Mouse (Mus musculus) neural tube, embryonic 10.5 days (tissue): ENCODE results near the gene Arhgap6.

Source experiments
- DNase-seq: peaks from one replicate; pipeline ENCODE4 v3.0.0-alpha.2; 2017; ENCODE audit warnings: low spot score; ENCODE audit errors: extremely low spot score

The Arhgap6 gene

GRCm38 (mm10) chrX:168794974-168795858 lies at the start of gene Arhgap6:
Gene Arhgap6 (plus strand): TSS chrX:168795099.
- DNase-seq: peak; percentile 44

GRCm38 (mm10) chrX:168747011-168747410 lies 47.9 kb upstream of the Arhgap6 start:
- no peak for DNase-seq

DNA sequence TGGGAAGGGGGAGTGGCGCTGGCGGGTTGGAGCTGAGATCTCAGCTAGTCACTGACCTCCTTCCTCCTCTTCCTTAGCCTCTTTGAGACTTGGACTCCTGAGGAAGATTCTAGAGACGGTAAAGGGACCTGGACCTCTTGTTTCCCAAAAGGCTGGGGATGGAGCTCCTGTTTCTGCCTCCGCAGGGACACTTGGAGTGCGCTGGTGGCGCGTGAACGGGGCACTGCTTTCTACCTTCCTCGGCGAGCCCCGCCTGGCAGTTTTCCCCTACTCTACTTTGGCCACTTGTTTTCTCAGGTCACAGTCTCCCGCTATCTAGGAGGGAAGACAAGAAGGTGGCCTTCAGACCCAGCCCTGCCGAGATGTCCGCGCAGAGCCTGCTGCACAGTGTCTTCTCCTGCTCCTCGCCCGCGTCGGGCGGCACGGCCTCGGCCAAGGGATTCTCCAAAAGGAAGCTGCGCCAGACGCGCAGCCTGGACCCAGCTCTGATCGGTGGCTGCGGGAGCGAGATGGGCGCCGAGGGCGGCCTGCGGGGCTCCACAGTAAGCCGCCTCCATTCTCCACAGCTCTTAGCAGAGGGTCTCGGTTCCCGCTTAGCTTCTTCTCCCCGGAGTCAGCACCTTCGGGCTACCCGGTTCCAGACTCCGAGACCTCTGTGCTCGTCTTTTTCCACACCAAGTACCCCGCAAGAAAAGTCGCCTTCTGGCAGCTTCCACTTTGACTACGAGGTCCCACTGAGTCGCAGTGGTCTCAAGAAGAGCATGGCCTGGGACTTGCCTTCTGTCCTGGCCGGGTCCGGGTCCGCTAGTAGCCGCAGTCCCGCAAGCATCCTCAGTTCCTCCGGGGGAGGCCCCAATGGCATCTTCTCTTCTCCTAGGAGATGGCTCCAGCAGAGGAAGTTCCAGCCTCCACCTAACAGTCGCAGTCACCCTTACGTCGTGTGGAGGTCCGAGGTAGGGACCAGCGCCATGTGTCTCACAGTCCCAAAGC lies 1.3 kb downstream of the Arhgap6 start:
- DNase-seq: no peak

GRCm38 (mm10) chrX:168804677-168805076 lies 9.8 kb downstream of the Arhgap6 start:
- DNase-seq: no peak

DNA sequence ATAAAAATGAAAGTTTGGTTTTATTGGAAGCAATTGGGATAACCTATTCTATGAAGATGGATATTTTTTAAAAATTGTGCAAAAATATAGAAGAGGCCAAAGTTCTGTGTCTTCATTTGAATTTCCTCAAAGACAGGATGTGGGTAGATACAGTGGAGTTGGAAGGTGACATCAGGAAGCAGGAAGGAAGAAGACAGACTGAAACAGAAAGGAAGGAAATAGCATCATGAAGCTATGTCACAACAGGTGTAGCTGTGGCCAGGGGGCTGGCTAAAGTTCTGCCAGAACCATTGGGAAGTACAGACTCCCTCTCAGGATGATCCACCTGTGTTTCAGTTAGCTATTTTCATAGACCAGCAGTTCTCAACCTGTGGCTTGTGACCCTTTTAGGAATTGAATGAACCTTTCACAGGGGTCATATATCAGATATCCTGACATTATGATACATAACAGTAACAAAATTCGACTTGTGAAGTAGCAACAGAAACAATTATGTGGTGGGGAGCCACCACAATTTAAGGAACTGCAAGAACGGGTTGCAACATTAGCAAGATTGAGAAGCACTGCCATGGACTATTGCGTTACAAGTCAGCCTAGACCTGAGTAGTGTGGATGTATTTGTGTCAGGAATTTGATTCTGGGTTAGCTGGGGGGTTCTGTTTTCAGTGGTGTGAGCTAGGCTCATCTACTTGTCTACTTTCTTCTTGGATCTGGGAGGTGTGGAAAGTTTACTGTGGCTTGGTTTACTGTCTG lies 15.8 kb downstream of the Arhgap6 start:
- DNase-seq: no peak

GRCm38 (mm10) chrX:168818858-168819257 lies 24.0 kb downstream of the Arhgap6 start:
- DNase-seq: no peak

- DNase-seq: no peak
Observed at GRCm38 (mm10) chrX:168824166-168824565, 29.3 kb downstream of the Arhgap6 start.

- DNase-seq: no peak
Observed at GRCm38 (mm10) chrX:168832343-168832742, 37.4 kb downstream of the Arhgap6 start.

- DNase-seq: no peak
Observed at GRCm38 (mm10) chrX:168848062-168848461, 53.2 kb downstream of the Arhgap6 start.

DNA sequence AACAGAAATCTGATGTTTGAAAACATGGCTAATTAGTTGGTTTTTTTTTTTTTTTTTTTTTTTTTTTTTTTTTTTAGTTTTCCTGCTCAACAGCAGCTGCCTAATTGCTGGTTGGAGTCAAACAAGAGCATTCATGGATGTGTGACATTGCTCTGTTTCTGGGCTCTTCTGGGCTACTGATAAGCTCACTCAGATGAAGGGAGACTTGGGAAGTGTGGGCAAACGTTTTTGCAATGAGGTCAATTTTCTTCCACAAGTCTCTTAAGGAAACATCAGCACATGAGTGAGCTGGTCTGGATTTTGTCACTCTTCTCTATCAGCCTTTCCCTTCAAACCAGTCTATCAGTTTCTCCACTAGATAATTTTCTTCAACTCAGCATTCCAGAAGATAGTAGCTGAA lies 79.8 kb downstream of the Arhgap6 start:
- no peak for DNase-seq

DNA sequence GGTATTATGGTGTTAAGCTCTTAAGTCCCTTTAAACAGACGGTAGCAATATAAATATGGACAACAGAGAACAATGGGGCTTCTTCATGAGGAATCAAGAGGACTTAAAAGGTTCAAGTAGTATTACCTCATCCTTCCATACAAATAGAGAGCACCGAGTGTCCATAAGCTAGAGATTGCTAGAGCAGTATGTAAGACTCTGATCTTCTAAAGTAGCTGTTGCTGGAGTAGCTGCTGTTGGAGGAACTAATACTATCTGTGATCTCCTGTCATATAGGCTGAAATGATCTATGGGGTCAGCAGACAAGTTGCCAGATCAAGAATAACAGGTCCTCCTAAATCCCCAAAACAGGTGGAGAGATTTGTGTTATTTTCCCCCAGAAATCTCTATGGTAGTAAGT lies 108.7 kb downstream of the Arhgap6 start:
- DNase-seq: no peak

GRCm38 (mm10) chrX:168904086-168904485 lies 109.2 kb downstream of the Arhgap6 start:
- no peak for DNase-seq

DNA sequence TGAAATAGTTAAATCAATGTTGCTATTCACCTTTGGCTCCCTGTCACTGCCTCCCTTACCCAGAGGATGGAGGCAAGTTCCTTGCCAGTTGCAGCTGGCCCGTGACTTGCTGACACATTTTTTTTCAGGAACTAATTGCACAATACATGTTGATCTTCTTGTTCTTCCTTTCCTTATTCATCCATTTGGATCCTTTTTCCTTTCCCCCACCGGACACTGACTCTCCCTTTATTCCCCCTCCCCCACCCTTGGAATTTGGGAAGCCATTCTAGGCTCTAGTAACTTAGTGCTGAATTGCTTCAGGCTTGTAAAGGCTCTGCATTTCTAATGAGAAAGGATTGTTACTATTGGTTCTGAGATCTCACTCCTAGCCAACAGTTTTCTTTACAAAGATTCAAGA lies 112.7 kb downstream of the Arhgap6 start:
- DNase-seq: no peak

GRCm38 (mm10) chrX:168913519-168913918 lies 118.6 kb downstream of the Arhgap6 start:
- DNase-seq: no peak

DNA sequence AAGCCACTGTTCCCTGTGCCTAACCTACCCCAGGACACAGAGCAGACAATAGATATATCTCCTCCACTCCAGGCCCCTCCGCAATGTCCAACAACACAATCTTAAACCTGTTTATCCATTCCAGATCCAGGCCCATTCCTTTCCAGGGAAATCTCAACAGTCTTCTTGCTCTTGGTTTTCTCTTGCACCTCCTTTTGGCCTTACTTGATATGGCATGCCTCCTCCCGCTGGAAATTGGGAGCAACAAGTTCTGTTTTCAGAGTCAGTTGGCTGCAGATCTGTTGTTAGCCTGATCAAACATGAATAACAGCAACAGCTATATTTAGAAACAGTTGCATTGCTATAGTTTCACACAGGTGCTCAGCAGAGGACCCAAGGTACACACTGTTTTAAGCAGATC lies 126.0 kb downstream of the Arhgap6 start:
- DNase-seq: no peak

GRCm38 (mm10) chrX:168932420-168932819 lies 137.5 kb downstream of the Arhgap6 start:
- DNase-seq: no peak

GRCm38 (mm10) chrX:168935447-168935846 lies 140.5 kb downstream of the Arhgap6 start:
- DNase-seq: no peak

DNA sequence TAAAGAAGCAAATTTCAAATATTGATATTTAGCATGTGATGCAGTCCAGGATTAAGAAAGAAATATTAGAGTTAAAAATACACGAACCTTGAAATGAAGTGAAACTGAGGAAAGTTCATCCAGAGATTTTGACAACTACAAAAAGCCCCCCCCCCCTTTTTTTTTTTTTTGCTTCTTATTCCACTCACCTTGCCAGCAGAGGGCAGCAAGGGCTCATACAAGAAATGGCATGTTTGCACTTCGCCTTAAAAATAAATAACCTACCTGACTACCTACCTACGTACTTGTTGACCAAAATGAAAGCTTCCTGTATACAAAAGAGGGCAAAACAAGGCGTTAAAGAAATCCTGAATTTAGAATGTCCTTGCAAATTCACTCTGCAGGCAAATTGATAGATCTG lies 143.0 kb downstream of the Arhgap6 start:
- no peak for DNase-seq

GRCm38 (mm10) chrX:168941684-168942083 lies 146.8 kb downstream of the Arhgap6 start:
- DNase-seq: no peak

GRCm38 (mm10) chrX:168943217-168943616 lies 148.3 kb downstream of the Arhgap6 start:
- no peak for DNase-seq

DNA sequence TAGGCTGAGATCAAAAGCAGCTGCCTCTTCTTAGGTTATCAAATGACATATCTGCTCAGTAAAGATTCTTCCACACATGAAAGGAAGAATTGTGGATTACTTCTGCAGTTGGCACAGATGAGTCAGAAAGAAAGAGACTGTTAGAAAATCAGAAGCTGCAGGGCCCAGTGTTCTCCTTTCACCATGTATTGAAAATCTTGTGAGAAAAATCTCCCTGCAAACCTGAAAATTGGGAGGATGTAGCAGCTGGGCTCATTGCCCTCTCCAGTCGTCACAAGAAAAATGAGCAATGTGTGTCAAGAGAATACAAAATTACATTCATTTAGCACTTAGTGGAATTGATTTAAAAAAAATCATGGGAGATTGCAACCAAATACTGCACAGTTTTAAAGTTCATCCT lies 180.5 kb downstream of the Arhgap6 start:
- no peak for DNase-seq
